Mouse (Mus musculus) myocyte (in vitro differentiated cells): ENCODE measurements around the gene Gtf3c1. TPM values are rescaled to one million over a fixed set of nuclear protein-coding genes. Genes with fewer than 3 reads are reported as not detected.
A peak's percentile ranks its signal among the peaks of the same experiment; 100 is the strongest.

Experiments
- H3K27me3 ChIP-seq: one replicate; pipeline ENCODE4 v1.6.1; 2011; ENCODE audit not compliant: control insufficient read depth, insufficient read depth, insufficient read length
- H3K36me3 ChIP-seq: one replicate; pipeline ENCODE4 v1.6.1; 2011; ENCODE audit not compliant: control insufficient read depth, insufficient read depth
- H3K4me2 ChIP-seq: one replicate; pipeline ENCODE4 v1.6.1; 2011; ENCODE audit warnings: low read depth, control low read depth
- H3K4me3 ChIP-seq: one replicate; pipeline ENCODE4 v1.5.1; 2011; ENCODE audit warnings: mild to moderate bottlenecking, control low read depth, moderate library complexity
- H3K79me2 ChIP-seq: one replicate; pipeline ENCODE4 v1.6.1; 2011; ENCODE audit not compliant: control insufficient read depth, insufficient read depth
- H3ac ChIP-seq: one replicate; pipeline ENCODE4 v1.6.1; 2011; ENCODE audit not compliant: control insufficient read depth, insufficient read length
- CEBPB ChIP-seq: IDR thresholded peaks from 2 replicates; pipeline ENCODE4 v1.6.1; 2011; ENCODE audit warnings: mild to moderate bottlenecking, moderate library complexity; ENCODE audit not compliant: poor library complexity, insufficient read depth, severe bottlenecking
- E2F4 ChIP-seq: IDR thresholded peaks from one replicate; pipeline ENCODE4 v1.6.1; 2011; ENCODE audit warnings: mild to moderate bottlenecking, control low read depth, moderate library complexity; ENCODE audit not compliant: insufficient read depth
- MAX ChIP-seq: IDR thresholded peaks from one replicate; pipeline ENCODE4 v1.6.1; 2011; ENCODE audit warnings: low read depth, mild to moderate bottlenecking, control low read depth
- MYOD1 ChIP-seq, 3 experiments: IDR thresholded peaks; one replicate each; pipeline ENCODE4 v1.6.1; 2011; ENCODE audit warnings: control low read depth in 2 of 3, low read depth in 2 of 3, mild to moderate bottlenecking in 2 of 3, moderate library complexity in 1 of 3; ENCODE audit not compliant: insufficient read length in 2 of 3, control insufficient read depth in 1 of 3
- MYOG ChIP-seq, 3 experiments: IDR thresholded peaks; one replicate each; pipeline ENCODE4 v1.6.1; 2011; ENCODE audit warnings: control low read depth in 2 of 3, low read depth in 2 of 3, mild to moderate bottlenecking in 2 of 3; ENCODE audit not compliant: insufficient read length in 2 of 3, control insufficient read depth in 1 of 3, insufficient read depth in 1 of 3
- POLR2A ChIP-seq: IDR thresholded peaks from one replicate; pipeline ENCODE4 v1.6.1; 2011; ENCODE audit warnings: low read depth, mild to moderate bottlenecking, control low read depth, moderate library complexity; ENCODE audit not compliant: insufficient read length
- POLR2AphosphoS2 ChIP-seq: IDR thresholded peaks from one replicate; pipeline ENCODE4 v1.6.1; 2011; ENCODE audit warnings: low read depth, control low read depth; ENCODE audit not compliant: insufficient read length
- REST ChIP-seq: IDR thresholded peaks from one replicate; pipeline ENCODE4 v1.6.1; 2011; ENCODE audit warnings: mild to moderate bottlenecking, control low read depth, moderate library complexity; ENCODE audit not compliant: insufficient read depth, insufficient read length
- SRF ChIP-seq: IDR thresholded peaks from one replicate; pipeline ENCODE4 v1.6.1; 2011; ENCODE audit warnings: low read depth; ENCODE audit not compliant: control insufficient read depth, insufficient read length
- TCF12 ChIP-seq: IDR thresholded peaks from one replicate; pipeline ENCODE4 v1.6.1; 2011; ENCODE audit warnings: mild to moderate bottlenecking, control low read depth; ENCODE audit not compliant: poor library complexity, insufficient read depth, severe bottlenecking
- TCF3 ChIP-seq: IDR thresholded peaks from one replicate; pipeline ENCODE4 v1.6.1; 2011; ENCODE audit warnings: low read depth, control low read depth; ENCODE audit not compliant: insufficient read length
- USF1 ChIP-seq: IDR thresholded peaks from one replicate; pipeline ENCODE4 v1.6.1; 2011; ENCODE audit warnings: low read depth, mild to moderate bottlenecking, control low read depth, moderate library complexity
- polyA plus RNA-seq: library from polyadenylated mRNA; unstranded; fragments of >200 nt; fragmentation: generic; extraction: Trizol; gene quantifications from one replicate; pipeline ENCODE4 v1.2.1, GENCODE M21; 2012; ENCODE audit warnings: missing spikeins

Gene Gtf3c1
- polyA plus RNA-seq, 1 experiment = 38.3 TPM

- Histone ChIP-seq H3K79me2 (no peaks in the 10 kb centered on the region), H3K36me3 (peaks cover 48% of the 10 kb centered on the region), H3K4me3 (no peak overlapping the region), H3K4me2 (no peak overlapping the region), H3K27me3 (no peaks in the 10 kb centered on the region), H3ac (no peak overlapping the region)
- TF ChIP-seq E2F4 (no peak), SRF (no peak), MYOD1 (IDR thresholded peaks at IDR 0.05; ENCODE audit: control insufficient read depth in 1 of 3, insufficient read length in 2 of 3, low read depth in 2 of 3) (no peak), CEBPB (no peak), USF1 (no peak), POLR2A (no peak), TCF12 (no peak), POLR2AphosphoS2 (no peak), TCF3 (no peak), MAX (no peak), REST (no peak), MYOG (IDR thresholded peaks at IDR 0.05; ENCODE audit: control insufficient read depth in 1 of 3, insufficient read depth in 1 of 3, insufficient read length in 2 of 3, low read depth in 2 of 3) (no peak)
Measured at GRCm38 (mm10) chr7:125670865-125671264, 36.7 kb downstream of the Gtf3c1 start.

DNA sequence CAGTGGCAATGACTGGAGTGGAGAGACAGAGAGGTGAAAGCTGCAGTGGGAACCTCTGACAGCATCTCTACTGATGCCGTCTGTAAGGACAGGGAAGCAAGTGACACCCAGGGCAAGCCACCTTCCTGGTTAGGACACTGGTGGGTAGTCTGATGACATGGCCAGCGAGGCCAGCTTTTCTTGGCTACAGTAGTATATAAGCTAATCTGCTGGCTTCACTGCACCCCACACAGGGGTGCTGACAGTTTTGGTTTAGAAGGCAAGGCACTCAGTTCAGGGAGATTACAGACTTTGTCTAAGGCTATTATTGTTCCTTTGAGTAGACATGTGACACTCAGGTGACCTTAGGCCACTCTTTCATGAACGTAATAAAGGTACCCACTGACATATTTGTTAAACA is 43.9 kb downstream of the Gtf3c1 start:
- TF ChIP-seq TCF12 (no peak), MYOG (IDR thresholded peaks at IDR 0.05; ENCODE audit: control insufficient read depth in 1 of 3, insufficient read depth in 1 of 3, insufficient read length in 2 of 3, low read depth in 2 of 3) (no peak), POLR2AphosphoS2 (no peak), CEBPB (no peak), USF1 (no peak), REST (no peak)
- H3K4me3 ChIP-seq = no peak overlapping the region
- peaks cover 18% of the 10 kb centered on the region for H3K36me3 ChIP-seq
- H3ac ChIP-seq = no peak overlapping the region
- H3K27me3 ChIP-seq = no peaks in the 10 kb centered on the region
- H3K4me2 ChIP-seq = no peak overlapping the region
- H3K79me2 ChIP-seq = no peaks in the 10 kb centered on the region

- no peaks in the 10 kb centered on the region for H3K79me2 ChIP-seq
- H3K4me2 ChIP-seq = no peak overlapping the region
- H3K36me3 ChIP-seq = peaks cover 21% of the 10 kb centered on the region
- no peak overlapping the region for H3ac ChIP-seq
- TF ChIP-seq MYOG (IDR thresholded peaks at IDR 0.05; ENCODE audit: control insufficient read depth in 1 of 3, insufficient read depth in 1 of 3, insufficient read length in 2 of 3, low read depth in 2 of 3) (no peak), TCF3 (no peak), MAX (no peak), CEBPB (no peak)
- no peaks in the 10 kb centered on the region for H3K27me3 ChIP-seq
- no peak overlapping the region for H3K4me3 ChIP-seq
Measured at GRCm38 (mm10) chr7:125657511-125657910, 50.1 kb downstream of the Gtf3c1 start.

- no peak overlapping the region for H3ac ChIP-seq
Measured at GRCm38 (mm10) chr7:125649013-125649412, 58.6 kb downstream of the Gtf3c1 start.

DNA sequence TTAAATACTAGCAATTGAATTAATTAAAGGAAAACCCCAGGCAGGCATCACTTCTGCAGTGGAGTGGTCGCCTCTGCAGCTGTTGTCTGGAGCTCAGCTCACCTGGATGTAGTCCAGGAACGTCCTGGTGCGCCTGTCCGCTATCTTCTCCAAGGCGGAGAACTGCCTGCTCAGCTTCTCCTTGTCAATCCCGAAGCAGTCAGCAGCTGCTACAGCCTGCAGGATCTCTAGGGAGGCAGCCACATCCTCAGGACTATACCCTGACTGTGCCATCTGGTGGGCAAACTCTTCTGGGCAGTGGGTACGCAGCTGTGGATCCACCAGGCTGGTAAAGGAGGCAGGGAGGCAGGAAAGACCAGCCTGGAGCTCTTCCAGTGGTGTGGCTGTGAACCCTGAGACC is 62.2 kb downstream of the Gtf3c1 start:
- Histone ChIP-seq H3K36me3 (peaks cover 12% of the 10 kb centered on the region), H3K4me2 (no peak overlapping the region), H3K4me3 (no peak overlapping the region), H3ac (no peak overlapping the region), H3K79me2 (no peaks in the 10 kb centered on the region), H3K27me3 (no peaks in the 10 kb centered on the region)
- TF ChIP-seq POLR2A (no peak), TCF3 (no peak), SRF (no peak), MYOD1 (IDR thresholded peaks at IDR 0.05; ENCODE audit: control insufficient read depth in 1 of 3, insufficient read length in 2 of 3, low read depth in 2 of 3) (peak in 2 of 3 experiments; percentile 69 to 74), REST (no peak), MYOG (IDR thresholded peaks at IDR 0.05; ENCODE audit: control insufficient read depth in 1 of 3, insufficient read depth in 1 of 3, insufficient read length in 2 of 3, low read depth in 2 of 3) (peak in 2 of 3 experiments; percentile 56 to 63), TCF12 (no peak), USF1 (no peak)

More at GRCm38 (mm10) chr7:125649013-125649412, 58.6 kb downstream of the Gtf3c1 start:
- H3K27me3 ChIP-seq = no peaks in the 10 kb centered on the region
- no peak overlapping the region for H3K4me3 ChIP-seq
- H3K4me2 ChIP-seq = no peak overlapping the region
- no peaks in the 10 kb centered on the region for H3K79me2 ChIP-seq
- TF ChIP-seq MYOD1 (IDR thresholded peaks at IDR 0.05; ENCODE audit: control insufficient read depth in 1 of 3, insufficient read length in 2 of 3, low read depth in 2 of 3) = peak in 2 of 3 experiments; percentile 59 to 80
- no peak for TF ChIP-seq REST
- TF ChIP-seq TCF12 = peak; percentile 52
- no peak for TF ChIP-seq TCF3
- TF ChIP-seq MYOG (IDR thresholded peaks at IDR 0.05; ENCODE audit: control insufficient read depth in 1 of 3, insufficient read depth in 1 of 3, insufficient read length in 2 of 3, low read depth in 2 of 3) = peak; percentile 39 to 92 (median 54)
- peaks cover 27% of the 10 kb centered on the region for H3K36me3 ChIP-seq
